Mouse (Mus musculus) induced T-regulatory cell, adult 2 months (primary cell): ENCODE measurements at regions not wholly inside any gene's neighbourhood (a gene's known extent, or its start where the extent isn't known, plus 50 kb on each side); places are given as distances from the start of the nearest gene placed in this dataset.
A peak's percentile ranks its signal among the peaks of the same experiment; 100 is the strongest.

Source experiments
- DNase-seq: peaks from one replicate; pipeline ENCODE4 v3.0.0-alpha.2; 2012; ENCODE audit warnings: low read depth

GRCm38 (mm10) chr10:9071630-9072029 lies 185.8 kb upstream of the Sash1 start:
- DNase-seq, result peak; percentile 4

GRCm38 (mm10) chr10:9069608-9070190 lies 183.8 kb upstream of the Sash1 start:
- DNase-seq, result no peak

DNA sequence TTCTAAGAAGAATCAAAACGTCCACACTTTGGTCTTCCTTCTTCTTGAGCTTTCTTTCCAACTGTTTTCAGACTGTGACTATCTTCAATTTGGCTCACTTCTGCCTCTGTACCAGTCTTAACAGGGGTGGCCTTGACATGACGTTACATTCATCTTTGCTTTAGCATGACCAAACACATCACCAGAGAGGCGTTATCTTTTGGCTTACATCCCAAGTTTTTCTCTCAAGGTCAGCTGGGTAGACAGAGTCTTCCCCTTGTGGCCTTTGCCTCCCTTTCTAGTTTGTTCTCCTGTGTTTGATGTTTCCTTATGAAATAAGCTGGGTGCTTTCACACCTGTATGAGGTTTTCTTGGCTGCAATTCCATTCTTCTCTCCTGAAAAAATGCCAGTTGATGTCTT lies 180.7 kb upstream of the Sash1 start:
- no peak for DNase-seq

- no peak for DNase-seq
These were observed 176.1 kb upstream of the Sash1 start for GRCm38 (mm10) chr10:9061979-9062378.

DNA sequence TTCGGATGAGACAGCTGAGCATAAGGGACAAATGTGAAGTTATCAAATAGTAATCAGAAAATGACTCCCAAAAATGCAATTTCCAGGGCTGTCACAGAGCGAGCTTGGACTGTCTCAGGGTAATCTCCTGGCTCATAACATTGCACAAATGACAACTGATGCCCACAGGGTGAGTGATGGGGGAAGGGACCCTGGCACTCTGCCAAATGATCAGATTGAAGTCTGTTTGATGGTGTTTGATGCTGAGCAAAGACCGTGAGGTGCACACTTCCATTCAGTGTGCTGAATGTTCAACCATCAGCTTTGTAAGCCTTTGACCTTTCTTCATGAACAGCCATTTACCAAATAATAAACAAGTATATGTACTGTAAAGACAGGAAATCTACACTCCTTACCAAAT lies 169.4 kb upstream of the Sash1 start:
- no peak for DNase-seq

DNA sequence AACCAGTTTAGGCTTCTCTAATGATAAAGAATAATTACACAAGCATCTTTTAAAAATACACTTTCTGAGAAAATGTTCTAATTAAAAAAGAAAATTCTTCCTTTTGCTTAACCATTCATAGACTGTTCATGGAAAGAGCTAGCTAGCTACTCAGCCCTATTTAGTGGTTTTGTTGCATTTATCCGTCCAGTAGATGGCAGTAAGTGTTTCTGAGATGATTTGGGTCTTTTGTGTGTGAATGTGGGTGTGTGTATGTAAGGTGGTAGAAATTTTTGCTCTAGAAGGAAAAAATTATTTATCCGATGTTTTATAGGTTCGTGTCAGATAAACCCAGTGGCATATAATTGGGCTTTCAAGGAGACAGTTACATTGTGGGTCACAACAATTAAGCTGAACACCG lies 167.5 kb upstream of the Sash1 start:
- peak; percentile 6 for DNase-seq

GRCm38 (mm10) chr10:9047341-9047740 lies 161.5 kb upstream of the Sash1 start:
- DNase-seq, result no peak

DNA sequence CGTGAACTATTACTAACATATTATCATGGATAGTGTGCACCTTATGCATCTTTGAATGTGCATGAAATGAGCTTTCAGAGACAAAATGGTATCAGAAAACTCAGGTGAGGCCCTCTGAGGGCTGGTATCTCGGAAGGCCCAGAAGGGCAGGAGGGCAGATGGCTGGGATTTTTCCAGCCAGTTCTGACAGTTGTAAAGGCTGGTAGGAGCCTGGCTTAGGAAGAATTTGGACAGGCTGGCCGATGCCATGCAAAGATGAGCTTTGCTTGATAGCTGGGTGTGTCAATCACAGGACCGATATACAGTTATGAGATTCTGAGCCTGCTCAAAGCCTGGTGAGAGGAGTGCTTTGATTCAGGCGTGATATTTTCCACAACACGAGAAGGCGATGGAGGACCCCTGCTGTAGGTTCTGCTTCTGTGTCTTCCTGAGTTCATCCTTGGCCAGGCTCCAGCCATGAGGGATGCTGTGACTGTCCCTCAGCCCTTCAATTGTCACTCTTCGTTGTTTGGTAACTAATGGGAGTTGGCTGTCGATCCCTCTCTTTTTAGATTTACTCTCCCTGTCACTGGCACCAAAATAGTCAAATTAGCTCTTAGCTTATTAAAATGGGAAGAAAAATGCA lies 159.0 kb upstream of the Sash1 start:
- DNase-seq, result no peak

DNA sequence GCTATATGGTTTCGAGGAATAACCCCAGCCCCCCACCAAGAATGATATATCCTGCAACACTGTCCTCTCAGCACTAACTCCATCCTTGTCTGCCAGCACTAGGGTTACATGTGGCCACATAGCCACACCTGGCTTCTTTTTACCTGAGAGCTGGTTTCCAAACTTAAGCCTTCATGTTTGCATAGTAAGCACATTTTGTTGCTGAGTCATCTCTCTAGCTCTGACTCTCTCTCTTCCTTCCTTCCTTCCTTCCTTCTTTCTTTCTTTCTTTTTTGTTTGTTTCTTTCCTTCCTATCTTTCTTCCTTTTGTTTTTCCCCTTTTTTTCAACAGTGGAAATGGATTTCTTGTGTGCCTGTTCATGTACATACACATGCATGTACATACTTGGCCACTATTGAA lies 157.6 kb upstream of the Sash1 start:
- DNase-seq, result no peak

- DNase-seq, result no peak
These were observed 144.6 kb upstream of the Sash1 start for GRCm38 (mm10) chr10:9030486-9030885.

GRCm38 (mm10) chr10:9029506-9029905 lies 143.6 kb upstream of the Sash1 start:
- DNase-seq, result no peak

- no peak for DNase-seq
These were observed 141.4 kb upstream of the Sash1 start for GRCm38 (mm10) chr10:9027070-9027807.

GRCm38 (mm10) chr10:9014810-9015505 lies 129.1 kb upstream of the Sash1 start:
- no peak for DNase-seq

DNA sequence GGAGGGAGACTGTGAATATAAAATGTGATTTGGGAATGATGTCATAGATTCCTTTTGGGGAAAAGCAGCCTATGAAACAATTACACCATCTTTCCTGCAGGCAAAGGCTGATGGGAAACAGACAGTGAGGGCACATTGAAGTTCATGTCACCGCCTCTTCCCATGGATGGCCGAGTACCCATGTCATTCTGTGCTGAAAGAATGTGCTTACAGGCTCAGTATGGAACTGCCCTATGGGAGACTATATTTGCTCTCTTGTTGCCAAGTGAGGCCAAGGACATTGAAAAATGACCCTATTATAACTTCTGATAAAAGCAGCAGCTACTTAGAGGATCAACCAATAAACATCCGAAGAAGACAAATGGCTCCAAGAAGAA lies 127.7 kb upstream of the Sash1 start:
- DNase-seq, result no peak

- DNase-seq, result peak; percentile 29
These were observed 127.1 kb upstream of the Sash1 start for GRCm38 (mm10) chr10:9012829-9013548.

DNA sequence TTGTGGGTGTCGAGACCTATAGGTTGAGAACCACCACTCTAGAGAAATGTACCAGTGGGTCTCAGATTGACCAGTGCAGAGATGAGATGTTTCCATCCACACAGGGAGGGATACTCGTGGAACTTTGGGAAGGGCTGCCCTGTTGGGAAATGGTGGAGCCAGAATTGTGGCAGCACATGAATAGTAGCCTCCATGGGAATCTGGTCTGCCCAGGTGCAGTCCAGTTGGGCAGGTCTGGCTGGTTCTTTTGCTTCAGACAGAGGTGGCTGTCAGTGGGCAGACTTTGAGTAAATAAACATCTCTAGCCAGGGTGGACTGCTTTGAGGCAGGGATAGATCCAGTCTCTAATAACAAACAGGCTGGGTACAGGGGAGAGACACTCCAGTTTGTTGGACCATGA lies 126.0 kb upstream of the Sash1 start:
- no peak for DNase-seq

DNA sequence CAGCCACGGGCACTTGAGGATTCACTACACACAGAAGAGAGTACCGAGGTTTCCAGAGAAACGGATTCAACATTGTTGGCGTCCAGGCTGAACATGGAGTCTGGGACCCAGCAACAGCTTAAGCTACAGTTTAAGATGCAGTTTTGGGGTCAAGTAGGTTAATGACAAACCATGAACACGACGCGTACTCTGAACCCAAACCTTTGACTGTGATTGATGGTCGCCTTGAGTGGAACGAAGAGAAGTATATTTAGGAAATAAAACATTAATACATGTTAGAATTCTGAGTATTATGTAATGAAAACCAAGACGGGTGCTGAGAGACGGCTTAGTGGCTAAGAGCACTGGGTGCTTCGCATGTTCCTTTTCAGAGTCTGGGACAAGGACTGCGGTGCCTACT lies 124.3 kb upstream of the Sash1 start:
- no peak for DNase-seq

DNA sequence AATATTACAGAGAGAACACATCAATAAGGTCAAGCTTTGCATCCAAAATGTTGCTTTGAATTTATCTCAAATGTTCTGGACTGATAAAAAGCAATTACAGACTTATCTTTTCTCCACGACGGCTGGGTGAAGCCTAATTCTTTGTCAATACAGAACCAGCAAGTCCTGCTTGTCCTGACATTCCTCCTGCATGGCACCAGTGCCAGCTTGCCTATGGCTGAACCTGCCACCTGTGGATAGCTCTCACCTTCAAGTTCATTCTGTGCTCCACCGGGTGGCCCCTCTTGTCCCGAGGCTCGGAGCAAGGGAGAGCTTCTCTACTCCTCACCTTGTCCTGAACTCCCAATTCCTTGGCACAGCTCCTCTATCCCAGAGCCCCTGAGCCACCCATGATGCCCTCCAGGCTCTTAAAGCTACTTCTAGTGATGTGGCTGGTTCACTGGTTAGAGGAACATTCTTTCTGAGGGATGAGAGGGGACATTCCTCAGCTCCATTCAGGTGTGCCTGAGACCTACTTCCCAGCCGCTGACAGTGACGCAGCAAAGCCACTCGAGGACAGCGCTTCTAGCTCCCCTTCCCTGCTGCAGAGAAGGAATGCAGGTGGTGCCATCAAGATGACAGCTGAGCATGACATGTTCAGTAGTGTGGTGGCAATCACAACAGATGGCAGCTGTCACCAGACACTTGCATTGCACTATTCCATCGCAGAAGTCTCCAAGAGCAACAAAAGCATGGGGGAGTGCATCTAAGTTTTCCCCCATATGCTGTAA lies 119.5 kb upstream of the Sash1 start:
- DNase-seq, result no peak

GRCm38 (mm10) chr10:9002261-9002660 lies 116.4 kb upstream of the Sash1 start:
- DNase-seq, result no peak

DNA sequence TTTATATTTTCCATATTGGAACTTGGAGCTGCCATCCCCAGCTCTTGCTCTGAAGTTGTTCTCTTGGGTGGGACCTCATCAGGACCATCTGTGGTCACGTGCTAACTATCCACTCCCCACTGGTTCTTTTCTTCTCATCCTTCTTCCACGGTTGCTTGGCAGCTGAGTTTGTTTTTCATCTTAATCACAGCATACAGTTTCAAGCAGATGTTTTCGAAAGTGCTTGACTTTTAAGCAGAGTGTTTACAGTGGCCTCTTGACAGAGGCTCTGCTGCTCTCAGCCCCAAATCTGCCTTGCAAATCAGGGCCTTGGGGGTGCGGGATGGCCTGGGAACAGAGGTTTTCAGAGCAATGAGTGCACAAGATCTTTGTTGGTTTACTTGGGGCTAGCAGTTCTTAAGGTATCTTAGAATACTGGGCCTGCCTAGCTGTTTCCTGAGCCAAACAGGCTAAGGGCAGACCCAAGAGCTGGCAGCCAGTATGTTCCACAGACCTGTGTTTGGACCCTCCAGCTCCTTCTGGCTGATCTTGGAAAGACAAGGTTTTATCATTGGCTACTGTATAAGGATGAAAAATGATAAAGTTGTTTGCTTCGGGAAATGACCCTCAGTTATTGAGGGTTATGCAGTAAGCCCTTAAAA lies 113.0 kb upstream of the Sash1 start:
- no peak for DNase-seq

GRCm38 (mm10) chr10:8998356-8998755 lies 112.5 kb upstream of the Sash1 start:
- DNase-seq, result no peak
